Mouse (Mus musculus) ES-E14 (cell line): ENCODE data around the gene Ddx42.

Experiments
- CHD2 ChIP-seq: IDR thresholded peaks from 2 replicates; pipeline ENCODE4 v1.6.1; 2014; ENCODE audit warnings: mild to moderate bottlenecking, low read depth, low read length, inconsistent platforms
- HCFC1 ChIP-seq: IDR thresholded peaks from 2 replicates; pipeline ENCODE4 v1.6.1; 2012; ENCODE audit warnings: low read length, inconsistent platforms, borderline replicate concordance; ENCODE audit not compliant: insufficient read depth
- ZC3H11A ChIP-seq: IDR thresholded peaks from 2 replicates; pipeline ENCODE4 v1.6.1; 2012; ENCODE audit warnings: low read depth, mild to moderate bottlenecking, inconsistent platforms, low read length, borderline replicate concordance

DNA sequence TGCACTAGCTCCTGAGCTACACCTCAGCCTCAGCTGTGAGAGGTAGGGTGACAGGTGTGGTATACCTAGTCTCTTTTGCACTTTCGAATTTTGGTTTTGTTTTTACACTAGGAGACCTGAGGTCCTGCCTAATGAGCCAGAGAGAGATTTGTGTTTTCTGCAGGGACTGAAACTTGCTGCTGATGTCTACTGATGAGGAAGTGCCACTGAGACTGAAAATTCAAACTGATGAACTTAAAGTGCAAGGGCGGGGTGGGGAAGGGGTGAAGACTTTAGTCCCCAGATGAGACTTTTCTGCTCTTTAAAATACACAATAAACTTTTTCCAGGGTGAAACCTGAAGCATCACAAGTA lies 36.3 kb upstream of the Ddx42 start:
- TF ChIP-seq CHD2: no peak
- no peak for TF ChIP-seq HCFC1
- no peak for TF ChIP-seq ZC3H11A
